Comparison of ENCODE assay signal across 8 mouse cellular contexts in the genomic region with DNA sequence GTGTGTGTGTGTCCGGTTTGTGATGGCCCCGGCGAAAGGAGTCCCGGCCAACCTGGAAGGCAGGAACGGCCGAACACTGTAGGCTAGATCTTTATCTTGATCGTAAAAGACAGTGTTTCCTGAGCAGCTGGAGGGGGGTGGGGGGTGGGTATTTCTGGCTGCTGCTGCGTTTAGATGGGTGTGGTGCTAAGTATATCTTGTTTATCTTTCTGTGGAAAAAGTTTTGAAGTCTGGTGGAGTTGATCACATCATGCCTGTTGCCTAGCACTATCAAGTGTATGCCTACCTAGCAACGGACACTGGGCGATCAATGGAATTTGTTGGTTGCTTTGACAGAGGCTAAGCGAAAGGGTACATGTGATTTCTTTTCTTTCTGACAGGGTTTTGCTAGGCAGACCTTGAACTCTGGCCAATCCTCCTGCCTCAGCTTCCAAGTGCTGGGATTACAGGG. TPM values are rescaled to one million over a fixed set of nuclear protein-coding genes. Genes with fewer than 3 reads are reported as not detected.
DNase-seq lines count a peak whose midpoint lies in the region; ATAC-seq and TF ChIP-seq lines count a peak whose summit lies in the region.

No protein-coding gene starts in this region.

- DNase-seq in thymus, adult 2 months: peak; percentile 28
- no peak for DNase-seq in thymus, postnatal 0 days (ENCODE audit: low spot score)
- DNase-seq in gastrocnemius, postnatal 36 days: no peak
- no peak for DNase-seq in left cerebral cortex, postnatal 14 days (ENCODE audit: low spot score in 2 of 2)

- ATAC-seq in heart, embryonic 13.5 days (ENCODE audit: extremely low read depth, insufficient number of reproducible peaks, low FRiP score, low TSS enrichment): no peak
- no peak for ATAC-seq in limb, embryonic 12.5 days (ENCODE audit: insufficient number of reproducible peaks, insufficient read depth, low FRiP score, low TSS enrichment, low read depth)
- 0 out of 2 replicates have a peak, but pooled peaks have one; percentile 3 for ATAC-seq in midbrain, embryonic 13.5 days

- TF ChIP-seq CTCF in thymus, adult 2 months (IDR thresholded peaks at IDR 0.05; ENCODE audit: borderline replicate concordance, control insufficient read depth, extremely low read depth, insufficient read depth, low read length, poor library complexity): no peak

- H3K4me1 ChIP-seq in thymus, adult 2 months (replicated peaks; ENCODE audit: control insufficient read depth, insufficient read depth, low read length): peaks cover 15% of the 10 kb centered on the region
- H3K4me1 ChIP-seq in brown adipose tissue, adult 24 weeks (ENCODE audit: control insufficient read depth, insufficient read depth, insufficient read length, low read length): peaks cover 20% of the 10 kb centered on the region; the same call in 1 of the 2 replicates
- H3K4me1 ChIP-seq in heart, embryonic 13.5 days: peaks cover 58% of the 10 kb centered on the region
- H3K4me1 ChIP-seq in limb, embryonic 12.5 days (replicated peaks): peaks cover 67% of the 10 kb centered on the region
- peaks cover 48% of the 10 kb centered on the region for H3K4me1 ChIP-seq in midbrain, embryonic 13.5 days (replicated peaks)

- H3K9ac ChIP-seq in heart, embryonic 13.5 days: peak overlapping the region; percentile 99
- peak overlapping the region; percentile 98 for H3K9ac ChIP-seq in limb, embryonic 12.5 days (replicated peaks)
- peak overlapping the region; percentile 90 for H3K9ac ChIP-seq in midbrain, embryonic 13.5 days (replicated peaks)

- no peaks in the 10 kb centered on the region for H3K9me3 ChIP-seq in heart, embryonic 13.5 days
- H3K9me3 ChIP-seq in limb, embryonic 12.5 days: no peaks in the 10 kb centered on the region
- H3K9me3 ChIP-seq in midbrain, embryonic 13.5 days: no peaks in the 10 kb centered on the region

- no peak for TF ChIP-seq POLR2A in thymus, adult 2 months (IDR thresholded peaks at IDR 0.05; ENCODE audit: control insufficient read depth, extremely low read depth, insufficient read depth, low read length, poor library complexity)

- no peaks in the 10 kb centered on the region for H3K36me3 ChIP-seq in thymus, adult 2 months (ENCODE audit: control insufficient read depth, insufficient read depth, low read length)
- H3K36me3 ChIP-seq in heart, embryonic 13.5 days: peaks cover 6% of the 10 kb centered on the region
- H3K36me3 ChIP-seq in limb, embryonic 12.5 days: peaks cover 28% of the 10 kb centered on the region
- 0 out of 2 replicates have a peak, but pooled peaks cover 8% of the 10 kb centered on the region for H3K36me3 ChIP-seq in midbrain, embryonic 13.5 days

- H3K4me3 ChIP-seq in thymus, adult 2 months (ENCODE audit: control insufficient read depth, insufficient read depth, low read length): peak overlapping the region; percentile 99
- H3K4me3 ChIP-seq in brown adipose tissue, adult 24 weeks (ENCODE audit: insufficient read depth, low read depth, low read length): peak overlapping the region; percentile 65
- peak overlapping the region; percentile 80 for H3K4me3 ChIP-seq in heart, embryonic 13.5 days
- peak overlapping the region; percentile 77 for H3K4me3 ChIP-seq in limb, embryonic 12.5 days (replicated peaks)
- peak overlapping the region; percentile 77 for H3K4me3 ChIP-seq in midbrain, embryonic 13.5 days (replicated peaks)

- intact Hi-C loops in gastrocnemius, postnatal 36 days (cut with DNase I): no loop called here
- intact Hi-C loops in left cerebral cortex, postnatal 14 days (cut with DNase I): no loop called here

- H3K4me2 ChIP-seq in heart, embryonic 13.5 days: peak overlapping the region; percentile 72
- peak overlapping the region; percentile 78 for H3K4me2 ChIP-seq in limb, embryonic 12.5 days
- peak overlapping the region; percentile 68 for H3K4me2 ChIP-seq in midbrain, embryonic 13.5 days (replicated peaks)

- no peaks in the 10 kb centered on the region for H3K27me3 ChIP-seq in thymus, adult 2 months (ENCODE audit: control insufficient read depth, insufficient read depth, low read length)
- H3K27me3 ChIP-seq in heart, embryonic 13.5 days (replicated peaks): no peaks in the 10 kb centered on the region
- no peaks in the 10 kb centered on the region for H3K27me3 ChIP-seq in limb, embryonic 12.5 days
- H3K27me3 ChIP-seq in midbrain, embryonic 13.5 days: no peaks in the 10 kb centered on the region

- peak overlapping the region; percentile 74 for H3K27ac ChIP-seq in thymus, adult 2 months (ENCODE audit: control insufficient read depth, insufficient read depth, low read length)
- peak overlapping the region; percentile 67 for H3K27ac ChIP-seq in brown adipose tissue, adult 24 weeks (replicated peaks; ENCODE audit: low read depth, low read length)
- H3K27ac ChIP-seq in heart, embryonic 13.5 days (replicated peaks): peak overlapping the region; percentile 100
- peak overlapping the region; percentile 99 for H3K27ac ChIP-seq in limb, embryonic 12.5 days
- peak overlapping the region; percentile 98 for H3K27ac ChIP-seq in midbrain, embryonic 13.5 days

- 2% methylated on average over 11 of the region's 11 CpGs for WGBS in thymus, adult 2 months
- WGBS in heart, embryonic 13.5 days: 2% methylated on average over 11 of the region's 11 CpGs
- 1% methylated on average over 11 of the region's 11 CpGs for WGBS in limb, embryonic 12.5 days
- 0% methylated on average over 11 of the region's 11 CpGs for WGBS in midbrain, embryonic 13.5 days

RNA-seq across cellular contexts. Expression of a gene that starts 1.1 kb away (rescaled TPM):
- 42.1 and 45.6 TPM in 2 replicates for polyA plus RNA-seq in thymus, adult 2 months (2012; rRNA removed)
- polyA plus RNA-seq in thymus, postnatal 0 days (2015; fragmentation: Nextera tagmentation; extraction: Ambion mirVana): 13.1 and 13.7 TPM in 2 replicates
- polyA plus RNA-seq in brown adipose tissue, adult 24 weeks (2012; ENCODE audit: insufficient read depth, insufficient read length, missing spikeins): 14.3 and 21.8 TPM in 2 replicates
- polyA plus RNA-seq in heart, embryonic 13.5 days (2015; fragmentation: Nextera tagmentation; extraction: Ambion mirVana): 16.0 and 16.7 TPM in 2 replicates
- polyA plus RNA-seq in limb, embryonic 12.5 days (2016; fragmentation: Nextera tagmentation; extraction: Ambion mirVana): 52.6 and 56.3 TPM in 2 replicates
- polyA plus RNA-seq in midbrain, embryonic 13.5 days (2015; fragmentation: Nextera tagmentation; extraction: Ambion mirVana): 24.8 and 26.5 TPM in 2 replicates
- 10 to 100 TPM; 16.9 to 18.7 TPM for total RNA-seq in gastrocnemius, postnatal 36 days (2021)
- total RNA-seq in left cerebral cortex, postnatal 14 days (2021): 10 to 100 TPM; 21.3 to 21.5 TPM

RNA-seq across cellular contexts. Expression of a gene that starts 49.7 kb away (rescaled TPM):
- 0.17 TPM in 1 of 2 replicates, not detected in the other for polyA plus RNA-seq in thymus, adult 2 months (2012; rRNA removed)
- 0.17 and 0.27 TPM in 2 replicates for polyA plus RNA-seq in thymus, postnatal 0 days (2015; fragmentation: Nextera tagmentation; extraction: Ambion mirVana)
- polyA plus RNA-seq in brown adipose tissue, adult 24 weeks (2012; ENCODE audit: insufficient read depth, insufficient read length, missing spikeins): not detected in 2 replicates
- polyA plus RNA-seq in heart, embryonic 13.5 days (2015; fragmentation: Nextera tagmentation; extraction: Ambion mirVana): 0.27 and 0.39 TPM in 2 replicates
- not detected in 2 replicates for polyA plus RNA-seq in limb, embryonic 12.5 days (2016; fragmentation: Nextera tagmentation; extraction: Ambion mirVana)
- 0.74 and 1.2 TPM in 2 replicates for polyA plus RNA-seq in midbrain, embryonic 13.5 days (2015; fragmentation: Nextera tagmentation; extraction: Ambion mirVana)
- total RNA-seq in gastrocnemius, postnatal 36 days (2021): not detected
- total RNA-seq in left cerebral cortex, postnatal 14 days (2021): 10 to 100 TPM; 13.7 to 16.2 TPM
